Mouse (Mus musculus) heart, embryonic 14.5 days (tissue): ENCODE measurements around the gene Clec10a. TPM values are rescaled to one million over a fixed set of nuclear protein-coding genes. Genes with fewer than 3 reads are reported as not detected.

Experiments
- ATAC-seq: fragments of 200-750 bp; cut with Nextera tagmentation; 2 replicates; pipeline ENCODE4 v1.8.0; 2017; ENCODE audit warnings: low read depth, moderate TSS enrichment; ENCODE audit not compliant: insufficient number of reproducible peaks, insufficient read depth, low FRiP score
- H3K27ac ChIP-seq, 2 experiments: fragments of 200-500 bp in 1 of 2; fragments of 300-500 bp in 1 of 2; sonication (generic) in 1 of 2; replicated peaks in 1 of 2; 2 replicates each; pipeline ENCODE4 v1.5.1; 2012 to 2014; ENCODE audit warnings: low read depth in 2 of 2, low read length in 2 of 2, control low read depth in 1 of 2, mild to moderate bottlenecking in 1 of 2, mixed read lengths in 1 of 2; ENCODE audit not compliant: control insufficient read depth in 1 of 2, insufficient read depth in 1 of 2
- H3K27me3 ChIP-seq: fragments of 300-500 bp; sonication (generic); 2 replicates; pipeline ENCODE4 v1.6.1; 2014; ENCODE audit warnings: mild to moderate bottlenecking, low read length, control low read depth; ENCODE audit not compliant: control insufficient read depth, insufficient read depth
- H3K36me3 ChIP-seq: fragments of 300-500 bp; sonication (generic); 2 replicates; pipeline ENCODE4 v1.6.1; 2014; ENCODE audit warnings: mild to moderate bottlenecking, control low read depth, low read length, mixed read lengths; ENCODE audit not compliant: control insufficient read depth, insufficient read depth
- H3K4me1 ChIP-seq, 2 experiments: fragments of 200-500 bp in 1 of 2; fragments of 300-500 bp in 1 of 2; sonication (generic) in 1 of 2; 2 replicates each; pipeline ENCODE4 v1.6.1; 2012 to 2014; ENCODE audit warnings: low read length in 2 of 2, control low read depth in 1 of 2, mixed read lengths in 1 of 2; ENCODE audit not compliant: control insufficient read depth in 2 of 2, insufficient read depth in 2 of 2
- H3K4me2 ChIP-seq: fragments of 300-500 bp; sonication (generic); 2 replicates; pipeline ENCODE4 v1.6.1; 2014; ENCODE audit warnings: mild to moderate bottlenecking, low read length
- H3K4me3 ChIP-seq, 2 experiments: fragments of 200-500 bp in 1 of 2; fragments of 300-500 bp in 1 of 2; sonication (generic) in 1 of 2; 2 replicates each; pipeline ENCODE4 v1.5.1; 2012 to 2014; ENCODE audit warnings: low read length in 2 of 2, mild to moderate bottlenecking in 2 of 2, control low read depth in 1 of 2, low read depth in 1 of 2, moderate library complexity in 1 of 2; ENCODE audit not compliant: control insufficient read depth in 1 of 2, insufficient read depth in 1 of 2
- H3K9ac ChIP-seq: fragments of 300-500 bp; sonication (generic); 2 replicates; pipeline ENCODE4 v1.6.1; 2014; ENCODE audit warnings: mild to moderate bottlenecking, low read length
- H3K9me3 ChIP-seq: fragments of 300-500 bp; sonication (generic); 2 replicates; pipeline ENCODE4 v1.6.1; 2016; ENCODE audit warnings: low read length, control low read depth; ENCODE audit not compliant: control insufficient read depth
- WGBS: fragments of 180-500 bp; shearing (Covaris S2); extraction: QIAGEN DNeasy Blood & Tissue Kit; methylation state at CpG from one replicate; pipeline ENCODE4 v1.1.7; 2014; 5-methylcytosine and 5-hydroxymethylcytosine counted together
- polyA plus RNA-seq: library from polyadenylated mRNA; unstranded; fragments of >200 nt; fragmentation: Nextera tagmentation; extraction: Ambion mirVana; gene quantifications from 2 replicates; pipeline ENCODE4 v1.2.1, GENCODE M21; 2014

Gene Clec10a
- polyA plus RNA-seq, 1 experiment from 2014 or later, result 0.36 TPM

DNA sequence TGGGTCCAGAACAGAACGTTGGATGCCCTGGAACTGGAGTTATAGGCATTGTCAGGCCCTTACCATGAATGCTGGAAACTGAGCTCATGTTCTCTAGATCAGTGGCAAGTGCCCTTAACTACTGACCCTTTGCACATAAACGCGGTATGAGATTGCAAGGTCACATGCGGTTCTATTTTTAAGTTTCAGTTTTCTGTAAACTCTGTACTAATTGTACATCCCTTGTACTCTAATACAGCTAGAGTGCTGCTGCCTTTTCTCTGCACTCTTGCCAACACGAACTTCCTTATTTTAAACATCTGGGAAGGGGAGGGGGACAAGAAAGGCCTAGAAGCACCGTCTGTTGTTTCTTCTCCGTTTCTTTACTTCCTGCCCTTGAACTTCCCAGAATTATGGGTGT is 29.1 kb downstream of the Clec10a start:
- no peaks in the 10 kb centered on the region for H3K36me3 ChIP-seq
- H3K4me3 ChIP-seq, result no peak overlapping the region
- no peaks in the 10 kb centered on the region for H3K9me3 ChIP-seq
- H3K27ac ChIP-seq, result no peak overlapping the region
- H3K4me1 ChIP-seq, result no peaks in the 10 kb centered on the region
- no peak overlapping the region for H3K9ac ChIP-seq
- H3K27me3 ChIP-seq, result no peaks in the 10 kb centered on the region
- no peak for ATAC-seq
- 62% methylated on average over 7 of the region's 7 CpGs for WGBS
- no peak overlapping the region for H3K4me2 ChIP-seq

DNA sequence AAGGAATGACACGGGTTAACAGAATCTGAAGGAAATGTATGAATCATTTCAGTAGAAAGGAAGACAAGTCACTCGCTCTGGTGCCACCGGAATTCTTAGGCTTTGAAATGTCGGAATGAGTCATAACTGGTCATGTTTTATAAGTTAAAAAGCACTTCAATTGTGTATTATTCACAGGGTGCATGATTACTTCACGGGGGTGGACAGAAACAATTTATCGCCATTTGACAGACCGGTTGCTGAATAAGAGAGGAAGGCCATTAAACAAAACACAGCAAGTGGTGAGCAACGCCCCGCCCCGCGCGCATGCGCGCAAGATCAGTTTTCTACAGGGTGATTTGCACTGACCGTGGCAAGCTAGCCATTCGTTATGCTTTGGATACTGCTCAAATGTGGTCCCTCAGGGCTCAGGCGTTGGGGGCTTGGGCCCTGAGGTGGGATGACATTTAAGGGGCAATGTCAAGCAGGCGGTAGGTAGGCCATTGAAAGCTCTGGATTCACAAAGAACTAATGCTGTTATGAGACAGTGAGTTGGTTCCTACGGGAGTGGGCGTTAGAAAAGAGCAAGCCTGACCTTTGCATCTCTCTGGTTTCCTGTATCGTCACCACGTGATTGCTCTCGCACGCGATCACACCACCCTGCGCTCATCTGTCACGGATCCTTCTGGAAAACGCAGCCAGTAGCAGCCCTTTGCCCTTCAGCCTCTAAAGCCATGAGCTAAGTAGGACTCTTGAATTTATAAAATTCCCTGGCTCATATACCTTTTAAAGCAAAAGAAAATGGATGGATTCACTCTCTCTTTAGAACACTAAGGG is 33.5 kb downstream of the Clec10a start:
- Histone ChIP-seq H3K9ac (no peak overlapping the region), H3K9me3 (no peaks in the 10 kb centered on the region), H3K27ac (no peak overlapping the region), H3K4me2 (no peak overlapping the region), H3K4me3 (no peak overlapping the region), H3K4me1 (no peaks in the 10 kb centered on the region), H3K36me3 (no peaks in the 10 kb centered on the region), H3K27me3 (no peaks in the 10 kb centered on the region)
- ATAC-seq, result no peak
- 87% methylated on average over 28 of the region's 28 CpGs for WGBS

DNA sequence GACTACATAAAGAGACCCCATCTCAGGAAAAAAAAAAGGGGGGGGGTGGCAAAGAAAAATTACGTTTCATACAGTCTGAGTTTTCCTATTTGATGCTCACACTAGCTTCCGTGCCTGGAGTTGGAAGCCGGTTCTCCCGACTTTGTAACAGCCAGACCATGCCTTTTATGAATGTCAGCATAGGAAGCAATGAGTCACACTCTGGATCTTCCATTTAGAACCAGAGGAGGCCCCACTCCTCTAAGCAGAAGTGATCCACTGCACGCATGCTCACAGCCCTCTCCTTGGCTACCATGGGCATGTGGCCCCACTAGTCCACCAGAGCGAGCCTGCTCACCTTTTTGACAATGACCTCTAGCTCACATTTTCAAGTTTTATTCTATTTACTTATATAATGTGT is 35.2 kb downstream of the Clec10a start:
- no peak overlapping the region for H3K9ac ChIP-seq
- no peaks in the 10 kb centered on the region; the same call in 1 of the 2 replicates for H3K9me3 ChIP-seq
- H3K4me2 ChIP-seq, result no peak overlapping the region
- H3K36me3 ChIP-seq, result no peaks in the 10 kb centered on the region
- no peak overlapping the region for H3K4me3 ChIP-seq
- H3K27ac ChIP-seq, result no peak overlapping the region
- no peaks in the 10 kb centered on the region for H3K4me1 ChIP-seq
- no peaks in the 10 kb centered on the region for H3K27me3 ChIP-seq
- 63% methylated on average over 6 of the region's 6 CpGs for WGBS
- ATAC-seq, result no peak

- no peaks in the 10 kb centered on the region for H3K27me3 ChIP-seq
- H3K27ac ChIP-seq, result no peak overlapping the region
- H3K9ac ChIP-seq, result no peak overlapping the region
- H3K4me1 ChIP-seq, result no peaks in the 10 kb centered on the region
- no peaks in the 10 kb centered on the region; the same call in 1 of the 2 replicates for H3K9me3 ChIP-seq
- no peak overlapping the region for H3K4me3 ChIP-seq
- 73% methylated on average over 4 of the region's 4 CpGs for WGBS
- no peak for ATAC-seq
- no peak overlapping the region for H3K4me2 ChIP-seq
- H3K36me3 ChIP-seq, result no peaks in the 10 kb centered on the region
Observed at GRCm38 (mm10) chr11:70192157-70192556, 36.2 kb downstream of the Clec10a start.

GRCm38 (mm10) chr11:70193354-70194285 is 37.6 kb downstream of the Clec10a start:
- H3K4me3 ChIP-seq, result no peak overlapping the region
- H3K9me3 ChIP-seq, result no peaks in the 10 kb centered on the region; the same call in 1 of the 2 replicates
- 50% methylated on average over 11 of the region's 11 CpGs for WGBS
- no peaks in the 10 kb centered on the region for H3K27me3 ChIP-seq
- H3K27ac ChIP-seq, result no peak overlapping the region
- H3K36me3 ChIP-seq, result no peaks in the 10 kb centered on the region
- H3K4me2 ChIP-seq, result no peak overlapping the region
- no peak overlapping the region for H3K9ac ChIP-seq
- ATAC-seq, result no peak
- H3K4me1 ChIP-seq, result no peaks in the 10 kb centered on the region

- H3K9me3 ChIP-seq, result no peaks in the 10 kb centered on the region; the same call in 1 of the 2 replicates
- ATAC-seq, result no peak
- no peaks in the 10 kb centered on the region for H3K4me1 ChIP-seq
- H3K4me3 ChIP-seq, result no peak overlapping the region
- WGBS, result 81% methylated on average over 3 of the region's 3 CpGs
- no peak overlapping the region for H3K9ac ChIP-seq
- H3K27ac ChIP-seq, result no peak overlapping the region
- H3K4me2 ChIP-seq, result no peak overlapping the region
- no peaks in the 10 kb centered on the region for H3K36me3 ChIP-seq
- no peaks in the 10 kb centered on the region for H3K27me3 ChIP-seq
Observed at GRCm38 (mm10) chr11:70198332-70198731, 42.3 kb downstream of the Clec10a start.

DNA sequence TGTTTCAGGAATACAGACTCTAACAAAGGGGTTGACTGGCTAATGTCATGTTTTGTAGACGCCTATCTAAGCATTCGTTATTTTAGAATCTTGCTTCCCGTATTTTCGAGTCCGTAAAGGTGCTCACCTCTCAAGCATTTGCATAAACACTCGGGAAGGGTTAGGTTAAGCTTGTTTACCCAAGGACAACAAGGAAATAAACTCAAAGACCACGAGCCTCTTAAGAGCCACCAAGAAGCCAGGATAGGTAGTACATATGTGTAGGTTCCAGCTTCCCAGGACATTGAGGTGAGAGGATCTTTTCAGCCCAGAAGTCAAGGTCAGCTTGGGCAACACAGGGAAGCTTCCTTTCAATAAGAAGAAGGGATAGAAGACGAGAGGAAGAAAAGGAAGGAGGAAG is 43.1 kb downstream of the Clec10a start:
- H3K27me3 ChIP-seq, result no peaks in the 10 kb centered on the region
- no peak overlapping the region for H3K4me2 ChIP-seq
- no peak for ATAC-seq
- no peaks in the 10 kb centered on the region for H3K4me1 ChIP-seq
- no peak overlapping the region for H3K4me3 ChIP-seq
- no peak overlapping the region for H3K27ac ChIP-seq
- no peaks in the 10 kb centered on the region for H3K36me3 ChIP-seq
- H3K9me3 ChIP-seq, result no peaks in the 10 kb centered on the region; the same call in 1 of the 2 replicates
- no peak overlapping the region for H3K9ac ChIP-seq
- 81% methylated on average over 8 of the region's 8 CpGs for WGBS
